Mouse (Mus musculus) heart, postnatal 0 days (tissue): ENCODE results near the gene Hecw2.

Experiments used
- CTCF ChIP-seq: IDR thresholded peaks from 2 replicates; pipeline ENCODE4 v1.5.1; 2016; ENCODE audit warnings: antibody characterized with exemption, control low read depth, low read depth
- EP300 ChIP-seq: IDR thresholded peaks from 2 replicates; pipeline ENCODE4 v1.6.1; 2016; ENCODE audit warnings: antibody characterized with exemption, low read depth

DNA sequence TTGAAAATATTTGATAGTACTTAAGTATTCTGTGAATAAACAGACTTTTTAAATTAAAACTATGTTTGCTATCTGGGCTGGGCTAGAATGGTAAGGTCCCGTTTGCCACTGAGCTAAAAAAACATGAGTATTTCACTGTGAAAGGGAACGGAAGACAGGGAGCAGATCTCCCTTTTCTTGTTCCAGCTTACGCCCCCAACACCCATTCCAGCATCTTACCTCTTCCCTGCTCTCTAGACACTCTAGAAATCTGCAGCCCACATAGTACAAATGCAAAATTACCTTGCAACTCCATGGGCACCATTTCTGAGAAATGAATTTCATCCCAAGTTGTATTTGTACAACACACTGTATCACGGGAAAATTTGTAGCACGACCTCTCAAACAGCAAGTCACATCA lies 49.9 kb downstream of the Hecw2 start:
- TF ChIP-seq CTCF (no peak), EP300 (no peak)
